Mouse (Mus musculus) intestine, embryonic 15.5 days (tissue): ENCODE measurements at regions not wholly inside any gene's neighbourhood (a gene's known extent, or its start where the extent isn't known, plus 50 kb on each side); places are given as distances from the start of the nearest gene placed in this dataset.

Source experiments
- ATAC-seq: fragments of 200-750 bp; cut with Nextera tagmentation; 2 replicates; pipeline ENCODE4 v1.8.0; 2017; ENCODE audit warnings: moderate TSS enrichment, moderate library complexity
- H3K27ac ChIP-seq: fragments of 300-500 bp; sonication (generic); 2 replicates; pipeline ENCODE4 v1.5.1; 2015; ENCODE audit warnings: mild to moderate bottlenecking, inconsistent platforms
- H3K27me3 ChIP-seq: fragments of 300-500 bp; sonication (generic); replicated peaks from 2 replicates; pipeline ENCODE4 v1.6.1; 2015; ENCODE audit warnings: inconsistent platforms
- H3K36me3 ChIP-seq: fragments of 300-500 bp; sonication (generic); 2 replicates; pipeline ENCODE4 v1.6.1; 2015; ENCODE audit warnings: inconsistent platforms
- H3K4me1 ChIP-seq: fragments of 300-500 bp; sonication (generic); replicated peaks from 2 replicates; pipeline ENCODE4 v1.6.1; 2015; ENCODE audit warnings: inconsistent platforms
- H3K4me2 ChIP-seq: fragments of 300-500 bp; sonication (generic); replicated peaks from 2 replicates; pipeline ENCODE4 v1.6.1; 2015; ENCODE audit warnings: mild to moderate bottlenecking, inconsistent platforms
- H3K4me3 ChIP-seq: fragments of 300-500 bp; sonication (generic); replicated peaks from 2 replicates; pipeline ENCODE4 v1.5.1; 2015; ENCODE audit warnings: inconsistent platforms
- H3K9ac ChIP-seq: fragments of 300-500 bp; sonication (generic); 2 replicates; pipeline ENCODE4 v1.6.1; 2015; ENCODE audit warnings: inconsistent platforms
- H3K9me3 ChIP-seq: fragments of 300-500 bp; sonication (generic); 2 replicates; pipeline ENCODE4 v1.6.1; 2016; ENCODE audit warnings: inconsistent platforms
- WGBS: fragments of 180-500 bp; shearing (Covaris S2); methylation state at CpG from one replicate; pipeline ENCODE4 v1.1.7; 2015; 5-methylcytosine and 5-hydroxymethylcytosine counted together

DNA sequence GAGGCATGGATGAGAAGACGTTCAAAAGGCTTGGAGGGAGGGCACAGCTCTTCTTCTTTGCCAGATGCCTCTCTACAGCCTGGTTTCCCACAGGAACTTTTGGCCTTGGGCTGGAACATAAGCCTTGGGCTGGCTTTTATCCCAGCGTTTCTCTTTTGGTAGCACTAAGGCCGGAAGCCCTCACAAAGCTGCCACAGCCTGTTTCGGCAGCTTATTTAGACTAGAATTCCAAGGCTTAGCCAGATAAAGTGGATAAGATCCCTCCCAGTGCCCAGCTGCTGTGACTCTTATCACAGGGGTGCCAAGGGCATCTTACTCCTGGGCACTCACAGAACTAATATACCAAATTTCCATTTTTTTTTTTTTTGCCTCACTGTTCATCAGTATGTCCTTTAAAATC is 404.4 kb downstream of the Fut8 start:
- no peak for ATAC-seq
- 62% methylated on average over 4 of the region's 4 CpGs for WGBS
- Histone ChIP-seq H3K9ac (no peak overlapping the region), H3K9me3 (no peaks in the 10 kb centered on the region), H3K4me2 (no peak overlapping the region), H3K27ac (no peak overlapping the region), H3K4me3 (no peak overlapping the region), H3K36me3 (no peaks in the 10 kb centered on the region), H3K27me3 (no peaks in the 10 kb centered on the region), H3K4me1 (no peaks in the 10 kb centered on the region; the same call in 1 of the 2 replicates)

- 51% methylated on average over 3 of the region's 3 CpGs for WGBS
- no peak overlapping the region for H3K4me2 ChIP-seq
- H3K36me3 ChIP-seq = no peaks in the 10 kb centered on the region
- no peaks in the 10 kb centered on the region for H3K9me3 ChIP-seq
- H3K9ac ChIP-seq = no peak overlapping the region
- ATAC-seq = no peak
- no peak overlapping the region for H3K27ac ChIP-seq
- H3K27me3 ChIP-seq = no peaks in the 10 kb centered on the region
- H3K4me3 ChIP-seq = no peak overlapping the region
- no peaks in the 10 kb centered on the region for H3K4me1 ChIP-seq
Observed at GRCm38 (mm10) chr12:77647841-77648240, 409.9 kb downstream of the Fut8 start.

GRCm38 (mm10) chr12:77654282-77654681 is 416.4 kb downstream of the Fut8 start:
- H3K27me3 ChIP-seq = no peaks in the 10 kb centered on the region
- WGBS = 47% methylated on average over 3 of the region's 3 CpGs
- H3K9ac ChIP-seq = no peak overlapping the region
- H3K4me3 ChIP-seq = no peak overlapping the region
- no peaks in the 10 kb centered on the region for H3K36me3 ChIP-seq
- H3K9me3 ChIP-seq = no peaks in the 10 kb centered on the region
- no peak overlapping the region for H3K4me2 ChIP-seq
- no peaks in the 10 kb centered on the region for H3K4me1 ChIP-seq
- H3K27ac ChIP-seq = no peak overlapping the region
- no peak for ATAC-seq

GRCm38 (mm10) chr12:77657060-77657459 is 419.1 kb downstream of the Fut8 start:
- no peaks in the 10 kb centered on the region for H3K36me3 ChIP-seq
- H3K9me3 ChIP-seq = no peaks in the 10 kb centered on the region
- 71% methylated on average over 5 of the region's 5 CpGs for WGBS
- no peaks in the 10 kb centered on the region for H3K4me1 ChIP-seq
- H3K9ac ChIP-seq = no peak overlapping the region
- H3K27me3 ChIP-seq = no peaks in the 10 kb centered on the region
- no peak overlapping the region for H3K4me3 ChIP-seq
- H3K4me2 ChIP-seq = no peak overlapping the region
- no peak overlapping the region for H3K27ac ChIP-seq
- no peak for ATAC-seq

DNA sequence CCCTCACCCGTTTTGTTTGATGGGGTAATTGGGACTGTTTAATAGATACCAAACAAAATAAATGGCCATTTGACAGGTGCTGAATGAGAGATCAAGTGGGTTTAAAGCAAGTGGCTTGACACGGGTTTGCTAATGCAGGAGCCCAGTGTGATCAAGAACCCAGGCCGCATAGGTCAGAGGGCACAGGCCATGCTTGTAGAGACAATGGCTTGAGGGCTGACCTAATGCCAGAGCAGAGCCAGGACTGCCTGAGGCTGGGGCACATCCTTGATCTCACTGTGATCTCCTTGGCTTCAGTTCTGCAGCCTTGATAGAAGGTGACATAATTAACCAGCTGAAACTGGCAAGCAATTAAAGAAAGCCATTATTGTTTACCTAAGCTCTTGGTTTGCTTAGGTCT is 420.0 kb downstream of the Fut8 start:
- H3K9me3 ChIP-seq = no peaks in the 10 kb centered on the region
- H3K4me3 ChIP-seq = no peak overlapping the region
- H3K4me1 ChIP-seq = no peaks in the 10 kb centered on the region
- no peak overlapping the region for H3K27ac ChIP-seq
- ATAC-seq = no peak
- no peaks in the 10 kb centered on the region for H3K27me3 ChIP-seq
- H3K36me3 ChIP-seq = no peaks in the 10 kb centered on the region
- no peak overlapping the region for H3K4me2 ChIP-seq
- no peak overlapping the region for H3K9ac ChIP-seq
- WGBS = 55% methylated on average over 3 of the region's 3 CpGs

DNA sequence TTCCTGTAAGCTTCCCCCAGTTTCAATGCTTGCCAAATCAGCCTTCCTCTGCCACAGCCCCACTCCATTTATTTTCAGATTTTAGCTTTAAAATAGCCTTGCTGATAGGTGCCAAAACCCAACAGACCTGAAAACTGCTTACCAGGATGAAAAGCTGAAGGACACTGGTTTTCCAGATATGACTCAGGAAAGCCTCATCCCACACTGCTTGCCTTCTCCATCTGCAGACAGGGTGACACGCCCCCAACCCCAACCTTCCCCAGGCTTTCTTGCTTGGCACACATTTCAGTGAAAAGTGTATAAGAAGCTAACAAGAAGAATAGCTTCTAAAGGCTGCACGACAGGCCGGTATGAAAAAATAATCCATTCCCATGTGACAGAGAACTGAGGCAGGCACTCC is 425.3 kb downstream of the Fut8 start:
- no peaks in the 10 kb centered on the region for H3K9me3 ChIP-seq
- no peak overlapping the region for H3K27ac ChIP-seq
- no peak overlapping the region for H3K9ac ChIP-seq
- no peaks in the 10 kb centered on the region for H3K36me3 ChIP-seq
- H3K4me3 ChIP-seq = no peak overlapping the region
- 81% methylated on average over 3 of the region's 3 CpGs for WGBS
- no peak overlapping the region for H3K4me2 ChIP-seq
- no peaks in the 10 kb centered on the region for H3K27me3 ChIP-seq
- 0 out of 2 replicates have a peak, but pooled peaks cover 3% of the 10 kb centered on the region for H3K4me1 ChIP-seq
- ATAC-seq = no peak

GRCm38 (mm10) chr12:77663665-77664374 is 425.9 kb downstream of the Fut8 start:
- Histone ChIP-seq H3K9me3 (no peaks in the 10 kb centered on the region), H3K27ac (no peak overlapping the region), H3K36me3 (no peaks in the 10 kb centered on the region), H3K4me3 (no peak overlapping the region), H3K4me2 (no peak overlapping the region), H3K4me1 (0 out of 2 replicates have a peak, but pooled peaks cover 3% of the 10 kb centered on the region), H3K27me3 (no peaks in the 10 kb centered on the region), H3K9ac (no peak overlapping the region)
- peak; percentile 64; the same call in 1 of the 2 replicates for ATAC-seq
- 51% methylated on average over 7 of the region's 7 CpGs for WGBS

GRCm38 (mm10) chr12:77666411-77666810 is 428.5 kb downstream of the Fut8 start:
- no peak for ATAC-seq
- H3K27me3 ChIP-seq = no peaks in the 10 kb centered on the region
- H3K9ac ChIP-seq = no peak overlapping the region
- no peak overlapping the region for H3K4me3 ChIP-seq
- 0 out of 2 replicates have a peak, but pooled peaks cover 3% of the 10 kb centered on the region for H3K4me1 ChIP-seq
- H3K9me3 ChIP-seq = no peaks in the 10 kb centered on the region
- H3K27ac ChIP-seq = no peak overlapping the region
- H3K36me3 ChIP-seq = no peaks in the 10 kb centered on the region
- WGBS = 79% methylated on average over 8 of the region's 8 CpGs
- H3K4me2 ChIP-seq = no peak overlapping the region

- Histone ChIP-seq H3K9me3 (no peaks in the 10 kb centered on the region), H3K36me3 (no peaks in the 10 kb centered on the region), H3K27me3 (0 out of 2 replicates have a peak, but pooled peaks cover 4% of the 10 kb centered on the region), H3K27ac (no peak overlapping the region), H3K9ac (no peak overlapping the region), H3K4me2 (no peak overlapping the region), H3K4me3 (no peak overlapping the region), H3K4me1 (0 out of 2 replicates have a peak, but pooled peaks cover 3% of the 10 kb centered on the region)
- WGBS = 77% methylated on average over 10 of the region's 10 CpGs
- ATAC-seq = no peak
Observed at GRCm38 (mm10) chr12:77667151-77667874, 429.4 kb downstream of the Fut8 start.

- no peaks in the 10 kb centered on the region for H3K36me3 ChIP-seq
- H3K27ac ChIP-seq = no peak overlapping the region
- no peak overlapping the region for H3K9ac ChIP-seq
- ATAC-seq = peak; percentile 65; the same call in 1 of the 2 replicates
- H3K4me1 ChIP-seq = 0 out of 2 replicates have a peak, but pooled peaks cover 3% of the 10 kb centered on the region
- WGBS = 5% methylated on average over 6 of the region's 6 CpGs
- no peak overlapping the region for H3K4me2 ChIP-seq
- no peak overlapping the region for H3K4me3 ChIP-seq
- H3K27me3 ChIP-seq = 0 out of 2 replicates have a peak, but pooled peaks cover 4% of the 10 kb centered on the region
- no peaks in the 10 kb centered on the region for H3K9me3 ChIP-seq
Observed at GRCm38 (mm10) chr12:77667875-77668204, 429.9 kb downstream of the Fut8 start.

- Histone ChIP-seq H3K4me2 (no peak overlapping the region), H3K9ac (no peak overlapping the region), H3K9me3 (no peaks in the 10 kb centered on the region), H3K4me1 (0 out of 2 replicates have a peak, but pooled peaks cover 3% of the 10 kb centered on the region), H3K27me3 (0 out of 2 replicates have a peak, but pooled peaks cover 4% of the 10 kb centered on the region), H3K36me3 (no peaks in the 10 kb centered on the region), H3K4me3 (no peak overlapping the region), H3K27ac (no peak overlapping the region)
- 55% methylated on average over 8 of the region's 8 CpGs for WGBS
- no peak for ATAC-seq
Observed at GRCm38 (mm10) chr12:77670531-77670930, 432.6 kb downstream of the Fut8 start.

GRCm38 (mm10) chr12:77674352-77674751 is 436.4 kb downstream of the Fut8 start:
- WGBS = 62% methylated on average over 2 of the region's 2 CpGs

More at GRCm38 (mm10) chr12:77674352-77674751, 436.4 kb downstream of the Fut8 start:
- Histone ChIP-seq H3K27me3 (0 out of 2 replicates have a peak, but pooled peaks cover 4% of the 10 kb centered on the region), H3K36me3 (no peaks in the 10 kb centered on the region), H3K9me3 (no peaks in the 10 kb centered on the region), H3K4me3 (no peak overlapping the region), H3K9ac (no peak overlapping the region), H3K4me2 (no peak overlapping the region), H3K4me1 (no peaks in the 10 kb centered on the region), H3K27ac (no peak overlapping the region)
- ATAC-seq = no peak
